Mouse (Mus musculus) lung, embryonic 15.5 days (tissue): ENCODE data around the gene Pnpla5. TPM values are rescaled to one million over a fixed set of nuclear protein-coding genes. Genes with fewer than 3 reads are reported as not detected.

Experiments
- microRNA-seq: library from miRNA; unstranded; fragments of <30 nt; microRNA quantifications from one replicate; pipeline ENCODE4, GENCODE M21; 2016
- polyA plus RNA-seq: library from polyadenylated mRNA; unstranded; fragments of >200 nt; fragmentation: Nextera tagmentation; extraction: Ambion mirVana; gene quantifications from 2 replicates; pipeline ENCODE4 v1.2.1, GENCODE M21; 2015

Pnpla5 gene
- polyA plus RNA-seq, 1 experiment from 2014 or later = not detected

Small RNA genes within 50 kb of the gene (microRNA-seq; reads per million reads assigned to microRNA genes)
- gene Mir6392 = not detected

Other genes with a start within 250 kb of the Pnpla5 start
- 0.29 and 0.46 TPM in 2 replicates for gene Efcab6, start 57.8 kb downstream of the Pnpla5 start, polyA plus RNA-seq
- 0.82 and 1.1 TPM in 2 replicates for gene Sult4a1, start 17.4 kb downstream of the Pnpla5 start, polyA plus RNA-seq
- gene Pnpla3, start 44.7 kb upstream of the Pnpla5 start, polyA plus RNA-seq = 0.16 and 0.30 TPM in 2 replicates
- 108 and 111 TPM in 2 replicates for gene Samm50, start 69.1 kb upstream of the Pnpla5 start, polyA plus RNA-seq
- gene Parvb, start 108.9 kb upstream of the Pnpla5 start, polyA plus RNA-seq = 4.6 and 5.2 TPM in 2 replicates
- 2.9 and 5.4 TPM in 2 replicates for gene Parvg, start 200.9 kb upstream of the Pnpla5 start, polyA plus RNA-seq